Mouse (Mus musculus): ENCODE measurements around the gene Pebp1. TPM values are rescaled to one million over a fixed set of nuclear protein-coding genes. Genes with fewer than 3 reads are reported as not detected.

Pebp1 gene
- polyA plus RNA-seq, 1 experiment: 38.5 TPM

DNA sequence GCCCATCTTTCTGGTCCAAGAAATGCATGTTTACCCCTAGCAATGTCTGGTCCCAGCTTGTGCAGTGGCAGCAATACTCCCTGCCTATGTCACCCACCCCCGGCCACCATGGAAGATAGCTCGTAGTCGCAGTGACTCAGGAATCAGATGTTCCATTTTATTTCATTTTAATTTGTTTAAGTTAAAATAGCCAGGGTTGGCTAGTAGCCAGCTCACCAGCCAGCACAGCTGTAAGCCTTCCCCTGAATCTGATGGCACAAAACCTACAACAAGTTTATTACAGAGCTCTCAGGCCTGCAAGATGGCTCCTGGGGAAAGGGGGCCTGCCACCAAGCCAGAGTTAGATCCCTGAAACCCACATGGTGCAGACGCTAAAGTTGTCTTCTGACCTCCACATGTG is 48.3 kb downstream of the Pebp1 start:
- TF ChIP-seq GATA1 (IDR thresholded peaks at IDR 0.05; ENCODE audit: low read length) (no peak), TAL1 (IDR thresholded peaks at IDR 0.05; ENCODE audit: low read length) (no peak)
- no peaks in the 10 kb centered on the region for H3K9me3 ChIP-seq (ENCODE audit: control insufficient read depth, low read length)
- no peak overlapping the region for H3K4me3 ChIP-seq (replicated peaks)
- H3K36me3 ChIP-seq (ENCODE audit: control insufficient read depth): peaks cover 88% of the 10 kb centered on the region
- no peaks in the 10 kb centered on the region for H3K27me3 ChIP-seq (ENCODE audit: control insufficient read depth)
- 0 out of 2 replicates have a peak, but pooled peaks cover 3% of the 10 kb centered on the region for H3K4me1 ChIP-seq (ENCODE audit: control insufficient read depth)

DNA sequence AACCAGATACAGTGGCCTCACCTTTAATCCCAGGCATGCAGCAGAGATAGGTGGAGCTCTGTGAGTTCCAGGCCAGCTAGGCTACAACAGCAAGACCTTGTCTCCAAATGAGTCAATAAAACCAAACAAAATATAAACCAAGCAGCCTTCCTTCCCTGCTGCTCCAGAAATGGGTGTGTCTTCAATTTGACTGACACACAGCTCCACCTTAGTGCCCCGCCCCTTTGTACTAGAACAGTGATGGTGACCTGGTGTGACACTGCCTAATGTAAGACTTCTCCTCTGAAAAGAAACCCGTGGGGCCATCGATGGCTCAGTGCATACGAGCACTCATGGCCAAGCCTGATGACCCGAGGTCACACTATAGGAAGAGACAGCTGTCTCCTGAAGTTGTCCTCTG is 50.9 kb downstream of the Pebp1 start:
- no peaks in the 10 kb centered on the region for H3K27me3 ChIP-seq (ENCODE audit: control insufficient read depth)
- no peak overlapping the region for H3K4me3 ChIP-seq (replicated peaks)
- H3K4me1 ChIP-seq (ENCODE audit: control insufficient read depth): no peaks in the 10 kb centered on the region
- TF ChIP-seq GATA1 (IDR thresholded peaks at IDR 0.05; ENCODE audit: low read length) (no peak), TAL1 (IDR thresholded peaks at IDR 0.05; ENCODE audit: low read length) (no peak)
- H3K36me3 ChIP-seq (ENCODE audit: control insufficient read depth): peaks cover 86% of the 10 kb centered on the region
- no peaks in the 10 kb centered on the region for H3K9me3 ChIP-seq (ENCODE audit: control insufficient read depth, low read length)

Other genes starting within 250 kb of the Pebp1 start
- gene Suds3, start 171.5 kb downstream of the Pebp1 start, polyA plus RNA-seq (2012): 8.0 and 8.8 TPM in 2 replicates
- gene Taok3, start 167.5 kb downstream of the Pebp1 start, polyA plus RNA-seq (2012): 5.1 and 5.4 TPM in 2 replicates
- gene Vsig10, start 31.5 kb upstream of the Pebp1 start, polyA plus RNA-seq (2012): not detected in 2 replicates
- 0.45 and 0.53 TPM in 2 replicates for gene Wsb2, start 69.7 kb upstream of the Pebp1 start, polyA plus RNA-seq (2012)
- gene Rfc5, start 101.4 kb upstream of the Pebp1 start, polyA plus RNA-seq (2012): 5.0 and 5.2 TPM in 2 replicates
- under 0.01 TPM in 1 of 2 replicates, not detected in the other for gene Ksr2, start 126.4 kb upstream of the Pebp1 start, polyA plus RNA-seq (2012)

Data from erythroblast, embryonic 14.5 days (primary cell).